Mouse (Mus musculus) testis, adult 2 months (tissue): ENCODE measurements around the gene Kcnk4. TPM values are rescaled to one million over a fixed set of nuclear protein-coding genes. Genes with fewer than 3 reads are reported as not detected.
A peak's percentile ranks its signal among the peaks of the same experiment; 100 is the strongest.

Source experiments
- H3K27ac ChIP-seq: fragments of 200-500 bp; 2 replicates; pipeline ENCODE4 v1.5.1; 2012; ENCODE audit warnings: low read depth, low read length; ENCODE audit not compliant: control insufficient read depth, insufficient read depth
- H3K27me3 ChIP-seq: fragments of 200-500 bp; 2 replicates; pipeline ENCODE4 v1.6.1; 2012; ENCODE audit warnings: mild to moderate bottlenecking, low read length, moderate library complexity; ENCODE audit not compliant: control insufficient read depth, insufficient read depth
- H3K36me3 ChIP-seq: fragments of 200-500 bp; 2 replicates; pipeline ENCODE4 v1.6.1; 2012; ENCODE audit warnings: mild to moderate bottlenecking, low read length; ENCODE audit not compliant: control insufficient read depth, insufficient read depth
- H3K4me1 ChIP-seq: fragments of 200-500 bp; 2 replicates; pipeline ENCODE4 v1.6.1; 2012; ENCODE audit warnings: low read length; ENCODE audit not compliant: control insufficient read depth, insufficient read depth
- H3K4me3 ChIP-seq: fragments of 200-500 bp; 2 replicates; pipeline ENCODE4 v1.5.1; 2012; ENCODE audit warnings: low read depth, mild to moderate bottlenecking, low read length, moderate library complexity, mixed read lengths; ENCODE audit not compliant: control insufficient read depth
- CTCF ChIP-seq: fragments of 200-500 bp; IDR thresholded peaks from 2 replicates; pipeline ENCODE4 v1.5.1; 2012; ENCODE audit warnings: low read depth, mild to moderate bottlenecking, inconsistent platforms, low read length, moderate library complexity; ENCODE audit not compliant: control insufficient read depth, insufficient read depth, insufficient replicate concordance
- POLR2A ChIP-seq: fragments of 200-500 bp; IDR thresholded peaks from 2 replicates; pipeline ENCODE4 v1.6.1; 2012; ENCODE audit warnings: low read depth, mild to moderate bottlenecking, inconsistent platforms, low read length, moderate library complexity; ENCODE audit not compliant: control insufficient read depth
- polyA plus RNA-seq: library from polyadenylated mRNA; depleted of rRNA; stranded (reverse); fragments of >200 nt; gene quantifications from 2 replicates; pipeline ENCODE4 v1.2.3, GENCODE M21; 2012

The Kcnk4 gene
- polyA plus RNA-seq, 1 experiment = 1.5 TPM

DNA sequence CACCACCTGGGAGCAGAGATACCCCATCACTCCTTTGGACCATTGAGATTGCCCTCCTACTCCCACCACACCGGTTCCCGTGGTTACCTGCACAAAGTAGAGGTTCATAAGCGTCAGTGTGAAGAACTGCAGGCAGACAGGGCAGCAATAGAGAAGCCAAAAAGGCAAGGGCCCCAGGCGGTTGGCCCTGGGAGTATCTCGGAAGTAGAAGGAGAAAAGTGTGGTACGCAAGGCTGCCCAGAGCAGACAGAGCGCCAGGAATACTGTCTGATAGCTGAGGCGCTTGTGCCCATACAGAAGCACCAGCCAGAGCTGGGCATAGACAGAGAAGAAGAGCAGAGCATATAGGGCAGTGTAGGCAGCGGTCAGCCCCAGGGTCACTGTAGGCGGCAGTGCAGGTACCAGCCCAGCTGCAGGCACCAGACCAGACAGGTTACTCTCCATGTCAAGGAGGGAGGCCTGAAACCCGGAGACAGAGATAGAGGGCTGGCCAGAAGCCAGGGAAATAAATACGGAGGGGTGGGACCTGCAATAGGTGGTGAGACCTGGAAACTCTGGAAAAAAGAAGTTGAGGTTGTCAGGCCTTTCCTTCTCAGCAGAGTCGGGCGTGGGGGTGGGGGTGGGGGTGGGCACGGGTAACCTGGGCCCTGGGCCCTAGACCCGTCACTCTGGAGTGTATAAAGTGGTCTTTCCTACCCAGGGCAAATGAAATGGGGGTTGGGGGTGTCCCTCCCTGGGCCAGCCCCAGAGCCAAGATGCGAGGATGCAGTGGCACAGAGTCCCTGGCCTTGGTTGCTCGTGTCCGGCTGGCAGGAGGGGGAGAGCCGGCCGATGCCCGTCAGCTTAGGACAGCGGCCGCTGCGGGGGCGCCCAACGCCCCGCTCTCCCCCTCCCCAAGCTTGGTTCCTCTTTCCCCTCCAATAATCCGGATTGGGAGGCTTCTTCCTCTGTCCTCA is 6.4 kb upstream of the Kcnk4 start:
- no peaks in the 10 kb centered on the region for H3K36me3 ChIP-seq
- TF ChIP-seq CTCF (no peak), POLR2A (no peak)
- H3K4me1 ChIP-seq = peaks cover 18% of the 10 kb centered on the region
- no peaks in the 10 kb centered on the region for H3K27me3 ChIP-seq
- peak overlapping the region; percentile 90 for H3K27ac ChIP-seq
- peak overlapping the region; percentile 94 for H3K4me3 ChIP-seq

GRCm38 (mm10) chr19:6939106-6940002 is 5.0 kb upstream of the Kcnk4 start:
- peak overlapping the region; percentile 9; the same call in 1 of the 2 replicates for H3K4me3 ChIP-seq

DNA sequence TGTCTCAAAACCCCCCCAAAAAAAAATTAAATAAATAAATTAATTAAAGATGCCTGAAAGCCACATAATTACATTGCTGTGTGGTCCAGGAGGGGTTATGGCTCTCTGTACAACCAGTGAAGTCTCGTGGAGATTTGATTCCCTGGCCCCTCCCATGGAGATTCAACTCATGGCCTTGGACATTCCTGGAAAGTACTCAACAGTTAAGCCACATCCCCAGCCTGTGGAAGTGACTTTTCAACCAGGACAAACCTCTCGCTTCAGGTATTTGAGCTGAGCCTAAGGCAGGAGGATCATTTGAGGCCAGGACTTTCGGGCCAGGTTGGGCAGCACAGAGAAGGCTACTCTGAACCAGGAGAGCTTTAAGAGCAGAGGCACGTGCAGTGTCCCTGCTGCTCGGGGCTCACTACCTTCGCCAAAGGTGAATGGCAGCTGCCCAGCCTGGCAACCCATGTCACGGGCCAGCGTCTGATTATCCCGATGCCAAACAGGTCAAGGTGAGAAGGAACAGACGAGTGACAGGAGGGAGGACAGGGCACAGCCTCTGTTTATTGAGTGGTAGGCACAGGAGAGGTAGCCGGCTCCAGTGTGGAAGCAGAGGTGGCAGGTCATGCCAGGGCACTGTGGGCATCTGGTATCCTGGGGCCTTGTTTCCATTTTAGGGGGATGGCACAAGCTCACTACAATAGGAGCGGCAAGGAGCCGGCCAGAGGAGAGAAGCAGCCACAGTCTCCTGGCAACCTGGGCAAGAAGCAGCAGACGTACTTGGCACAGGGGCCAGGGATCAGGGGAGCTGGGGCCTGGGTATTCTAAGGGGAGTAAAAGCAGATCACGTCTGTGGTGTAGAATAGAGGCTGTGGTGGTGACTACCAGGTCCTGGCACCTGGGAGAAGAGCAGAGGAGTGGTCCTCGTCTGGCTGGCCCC is 3.5 kb upstream of the Kcnk4 start:
- no peak for TF ChIP-seq CTCF
- no peak overlapping the region for H3K4me3 ChIP-seq
- H3K27ac ChIP-seq = no peak overlapping the region
- H3K36me3 ChIP-seq = no peaks in the 10 kb centered on the region
- H3K4me1 ChIP-seq = peaks cover 28% of the 10 kb centered on the region
- no peaks in the 10 kb centered on the region for H3K27me3 ChIP-seq

More at GRCm38 (mm10) chr19:6939106-6940002, 5.0 kb upstream of the Kcnk4 start:
- H3K36me3 ChIP-seq = no peaks in the 10 kb centered on the region
- H3K27me3 ChIP-seq = no peaks in the 10 kb centered on the region
- TF ChIP-seq POLR2A (0 out of 2 replicates have a peak, but pooled peaks have one; percentile 15), CTCF (no peak)
- H3K4me1 ChIP-seq = peaks cover 21% of the 10 kb centered on the region
- no peak overlapping the region for H3K27ac ChIP-seq

GRCm38 (mm10) chr19:6936299-6936698 is 2.0 kb upstream of the Kcnk4 start:
- TF ChIP-seq POLR2A (no peak), CTCF (peak; percentile 14; the same call in 1 of the 2 replicates)
- no peak overlapping the region for H3K4me3 ChIP-seq
- no peak overlapping the region for H3K27ac ChIP-seq
- no peaks in the 10 kb centered on the region for H3K36me3 ChIP-seq
- H3K4me1 ChIP-seq = peaks cover 27% of the 10 kb centered on the region
- H3K27me3 ChIP-seq = no peaks in the 10 kb centered on the region

- peak overlapping the region; percentile 19 for H3K4me3 ChIP-seq
- no peak overlapping the region for H3K27ac ChIP-seq
- H3K36me3 ChIP-seq = no peaks in the 10 kb centered on the region
- no peaks in the 10 kb centered on the region for H3K27me3 ChIP-seq
- H3K4me1 ChIP-seq = peaks cover 25% of the 10 kb centered on the region
- no peak for TF ChIP-seq POLR2A
- TF ChIP-seq CTCF = no peak
Observed at GRCm38 (mm10) chr19:6933436-6934194, 700 bp downstream of the Kcnk4 start.

DNA sequence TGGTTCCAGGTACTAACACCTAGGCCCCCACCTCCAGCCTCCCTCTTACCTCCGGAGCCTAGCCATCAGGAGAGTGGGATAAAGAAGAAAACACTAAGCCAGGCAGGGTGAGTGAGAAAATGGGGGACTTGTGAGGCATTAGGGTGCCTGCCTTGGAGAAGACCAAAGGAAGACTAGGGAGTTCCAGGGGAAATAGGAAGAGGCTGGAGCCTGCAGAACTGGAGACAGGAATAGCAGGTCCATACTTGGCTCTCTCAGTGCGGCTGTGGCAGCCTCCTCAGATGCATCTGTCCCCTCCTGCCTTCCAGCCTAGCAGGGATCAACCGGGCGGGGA is 1.2 kb downstream of the Kcnk4 start:
- peaks cover 25% of the 10 kb centered on the region for H3K4me1 ChIP-seq
- no peak overlapping the region for H3K4me3 ChIP-seq
- no peaks in the 10 kb centered on the region for H3K27me3 ChIP-seq
- TF ChIP-seq CTCF = no peak
- TF ChIP-seq POLR2A = no peak
- no peaks in the 10 kb centered on the region for H3K36me3 ChIP-seq
- no peak overlapping the region for H3K27ac ChIP-seq
